Mouse (Mus musculus): ENCODE measurements around the gene Ak3.

GRCm38 (mm10) chr19:29050186-29050980 is 2.6 kb upstream of the Ak3 start:
- TF ChIP-seq CTCF (IDR thresholded peaks at IDR 0.05; ENCODE audit: borderline replicate concordance, insufficient read depth, low read length): no peak
- no peak for TF ChIP-seq POLR2A (IDR thresholded peaks at IDR 0.05; ENCODE audit: low read depth, low read length)

All from embryonic fibroblast, embryonic 13.5 days (primary cell).